Mouse (Mus musculus) CD4-positive, CD25-positive, alpha-beta regulatory T cell, adult 4 months (primary cell): ENCODE measurements at regions not wholly inside any gene's neighbourhood (a gene's known extent, or its start where the extent isn't known, plus 50 kb on each side); places are given as distances from the start of the nearest gene placed in this dataset.
"Not testable (repeated sequence)": the region's sequence is repeated elsewhere in the genome, so short reads cannot be mapped to it uniquely, and the experiment has no call there.

Experiments
- ATAC-seq: one replicate; pipeline ENCODE4 v1.8.0; 2017

GRCm38 (mm10) chr1:73641456-73641855 is 482.8 kb downstream of the Tns1 start:
- ATAC-seq: no peak

GRCm38 (mm10) chr1:73640726-73641451 is 483.4 kb downstream of the Tns1 start:
- no peak for ATAC-seq

GRCm38 (mm10) chr1:73635709-73636108 is 488.5 kb downstream of the Tns1 start:
- ATAC-seq: no peak

GRCm38 (mm10) chr1:73634871-73635270 is 489.4 kb downstream of the Tns1 start:
- no peak for ATAC-seq

GRCm38 (mm10) chr1:73633071-73633470 is 491.2 kb downstream of the Tns1 start:
- ATAC-seq: no peak

GRCm38 (mm10) chr1:73630363-73630762 is 493.9 kb downstream of the Tns1 start:
- ATAC-seq: no peak

- no peak for ATAC-seq
These were observed 498.9 kb downstream of the Tns1 start for GRCm38 (mm10) chr1:73625365-73625764.

- not testable (repeated sequence) for ATAC-seq
These were observed 503.1 kb downstream of the Tns1 start for GRCm38 (mm10) chr1:73621121-73621520.

GRCm38 (mm10) chr1:73618551-73619170 is 505.6 kb downstream of the Tns1 start:
- ATAC-seq: no peak

- ATAC-seq: no peak
These were observed 530.4 kb downstream of the Tns1 start for GRCm38 (mm10) chr1:73593653-73594385.

GRCm38 (mm10) chr1:73591342-73592099 is 532.7 kb downstream of the Tns1 start:
- no peak for ATAC-seq

- no peak for ATAC-seq
These were observed 544.6 kb downstream of the Tns1 start for GRCm38 (mm10) chr1:73579680-73580079.

- ATAC-seq: no peak
These were observed 547.2 kb downstream of the Tns1 start for GRCm38 (mm10) chr1:73577019-73577418.

GRCm38 (mm10) chr1:73575694-73576093 is 548.6 kb downstream of the Tns1 start:
- ATAC-seq: no peak

- no peak for ATAC-seq
These were observed 553.3 kb downstream of the Tns1 start for GRCm38 (mm10) chr1:73570944-73571343.

GRCm38 (mm10) chr1:73566770-73567169 is 551.1 kb upstream of the Tnp1 start:
- no peak for ATAC-seq

- ATAC-seq: no peak
These were observed 544.9 kb upstream of the Tnp1 start for GRCm38 (mm10) chr1:73560594-73560993.

- no peak for ATAC-seq
These were observed 532.2 kb upstream of the Tnp1 start for GRCm38 (mm10) chr1:73547877-73548276.

- no peak for ATAC-seq
These were observed 529.7 kb upstream of the Tnp1 start for GRCm38 (mm10) chr1:73545401-73545800.

- ATAC-seq: no peak
These were observed 525.7 kb upstream of the Tnp1 start for GRCm38 (mm10) chr1:73541371-73541770.

- no peak for ATAC-seq
These were observed 522.7 kb upstream of the Tnp1 start for GRCm38 (mm10) chr1:73538420-73538871.

GRCm38 (mm10) chr1:73535726-73536265 is 520.1 kb upstream of the Tnp1 start:
- no peak for ATAC-seq

- ATAC-seq: no peak
These were observed 517.8 kb upstream of the Tnp1 start for GRCm38 (mm10) chr1:73533526-73533925.
